Mouse (Mus musculus): ENCODE results near the gene Cyp2c55. TPM values are rescaled to one million over a fixed set of nuclear protein-coding genes. Genes with fewer than 3 reads are reported as not detected.

The Cyp2c55 gene
- total RNA-seq (2014; fragmentation: Nextera tagmentation) (35.5 and 41.6 TPM in 2 replicates), total RNA-seq (2017) (2.0 and 2.4 TPM in 2 replicates), polyA plus RNA-seq (2012) (0.28 and 0.37 TPM in 2 replicates)

DNA sequence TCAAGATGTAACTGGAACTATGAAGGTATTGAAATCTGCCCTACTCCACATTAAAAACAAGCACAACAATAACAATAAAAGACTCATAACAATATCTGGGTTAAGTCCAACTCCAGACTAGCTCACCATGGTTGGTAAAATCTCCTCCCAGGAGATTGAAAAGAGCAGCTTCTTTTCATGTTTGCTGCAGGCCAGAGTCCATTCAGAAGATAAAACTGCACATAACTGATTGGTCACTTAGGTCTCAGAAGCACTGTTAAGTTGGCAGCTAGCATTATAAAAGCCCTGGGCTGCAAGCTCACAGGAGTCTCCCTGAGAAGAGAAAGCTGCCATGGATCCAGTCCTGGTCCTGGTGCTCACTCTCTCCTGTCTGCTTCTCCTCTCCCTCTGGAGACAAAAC, at the start of gene Cyp2c55:
Gene Cyp2c55, plus strand, starts transcription at position 305 of the 400 bp plus-strand sequence.
- H3K27me3 ChIP-seq (ENCODE audit: insufficient read depth, low read length), result no peaks in the 10 kb centered on the region
- no peaks in the 10 kb centered on the region for H3K4me1 ChIP-seq (ENCODE audit: insufficient read depth, low read depth, low read length)
- DNase-seq (ENCODE audit: low spot score) (no peak), ATAC-seq (ENCODE audit: extremely low read depth, insufficient number of reproducible peaks, low FRiP score, poor library complexity, severe bottlenecking) (no peak)
- H3K4me3 ChIP-seq (ENCODE audit: low read depth, low read length), result no peak within 1 kb of the TSS
- TF ChIP-seq TAL1 (conservative IDR thresholded peaks at IDR 0.05; ENCODE audit: low read depth, low read length), result no peak
- no peak for TF ChIP-seq CTCF (IDR thresholded peaks at IDR 0.05; ENCODE audit: low read depth, low read length)
- TF ChIP-seq POLR2AphosphoS5 (IDR thresholded peaks at IDR 0.05; ENCODE audit: insufficient replicate concordance, low read depth, low read length), result no peak
- TF ChIP-seq GATA1 (IDR thresholded peaks at IDR 0.05; ENCODE audit: borderline replicate concordance, low read length), result no peak
- no peak for TF ChIP-seq GATA2 (IDR thresholded peaks at IDR 0.05; ENCODE audit: borderline replicate concordance, low read depth, low read length)
- no peaks in the 10 kb centered on the region for H3K9me3 ChIP-seq (replicated peaks)
- H3K36me3 ChIP-seq (replicated peaks), result no peaks in the 10 kb centered on the region

DNA sequence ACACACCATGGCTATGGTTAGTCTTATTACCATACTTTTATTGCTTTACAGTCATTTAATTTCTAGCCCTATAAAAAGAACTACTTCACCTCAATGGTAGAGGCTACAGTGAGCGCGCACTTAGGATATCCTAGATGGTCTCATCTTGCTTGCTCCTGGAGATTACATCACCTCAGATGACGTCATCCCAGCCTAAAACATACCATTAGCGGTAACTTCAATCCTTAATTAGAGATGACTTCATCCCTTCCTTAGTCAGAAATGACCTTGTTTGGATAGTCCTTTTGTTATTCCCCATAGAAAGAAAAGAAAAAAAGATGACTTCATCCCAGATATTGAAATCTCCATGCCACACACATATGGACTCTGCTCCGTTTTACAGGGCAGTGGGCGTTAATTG, 36.1 kb upstream of the Cyp2c55 start:
- no peak for TF ChIP-seq GATA1 (IDR thresholded peaks at IDR 0.05; ENCODE audit: borderline replicate concordance, low read length)
- no peak for TF ChIP-seq POLR2AphosphoS5 (IDR thresholded peaks at IDR 0.05; ENCODE audit: insufficient replicate concordance, low read depth, low read length)
- TF ChIP-seq GATA2 (IDR thresholded peaks at IDR 0.05; ENCODE audit: borderline replicate concordance, low read depth, low read length), result no peak
- Histone ChIP-seq H3K4me1 (ENCODE audit: insufficient read depth, low read depth, low read length) (no peaks in the 10 kb centered on the region; the same call in 1 of the 2 replicates), H3K9me3 (replicated peaks) (no peaks in the 10 kb centered on the region), H3K27me3 (ENCODE audit: insufficient read depth, low read length) (no peaks in the 10 kb centered on the region), H3K36me3 (replicated peaks) (peaks cover 61% of the 10 kb centered on the region), H3K4me3 (ENCODE audit: low read depth, low read length) (no peak overlapping the region)
- DNase-seq (ENCODE audit: low spot score) (no peak), ATAC-seq (ENCODE audit: extremely low read depth, insufficient number of reproducible peaks, low FRiP score, poor library complexity, severe bottlenecking) (no peak)

DNA sequence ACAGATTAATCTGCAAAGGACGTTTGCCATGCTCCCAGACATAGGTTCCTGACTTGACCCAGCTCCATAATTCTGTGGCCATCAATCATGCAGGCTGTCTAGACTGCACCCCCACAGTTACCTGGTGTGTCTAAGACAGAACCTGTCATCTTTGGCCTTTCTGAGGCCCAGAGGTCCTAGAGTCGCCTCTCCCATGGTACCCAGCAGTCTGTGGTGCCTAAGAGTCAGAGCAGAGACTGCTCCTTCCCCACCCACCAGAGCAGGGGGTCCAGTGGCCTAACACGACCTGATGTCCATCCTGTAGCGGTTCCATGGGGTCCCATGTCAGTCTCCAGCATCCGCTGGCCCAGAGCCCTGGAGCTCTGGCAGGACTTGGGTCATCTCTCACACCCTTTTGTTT, 34.2 kb upstream of the Cyp2c55 start:
- no peak for DNase-seq (ENCODE audit: low spot score)
- peaks cover 46% of the 10 kb centered on the region for H3K36me3 ChIP-seq (replicated peaks)
- H3K4me1 ChIP-seq (ENCODE audit: insufficient read depth, low read depth, low read length), result no peaks in the 10 kb centered on the region; the same call in 1 of the 2 replicates
- no peak for ATAC-seq (ENCODE audit: extremely low read depth, insufficient number of reproducible peaks, low FRiP score, poor library complexity, severe bottlenecking)
- H3K9me3 ChIP-seq (replicated peaks), result no peaks in the 10 kb centered on the region
- no peak overlapping the region for H3K4me3 ChIP-seq (ENCODE audit: low read depth, low read length)
- no peak for TF ChIP-seq GATA2 (IDR thresholded peaks at IDR 0.05; ENCODE audit: borderline replicate concordance, low read depth, low read length)
- TF ChIP-seq GATA1 (IDR thresholded peaks at IDR 0.05; ENCODE audit: borderline replicate concordance, low read length), result no peak
- no peak for TF ChIP-seq CTCF (IDR thresholded peaks at IDR 0.05; ENCODE audit: low read depth, low read length)
- no peak for TF ChIP-seq POLR2AphosphoS5 (IDR thresholded peaks at IDR 0.05; ENCODE audit: insufficient replicate concordance, low read depth, low read length)
- TF ChIP-seq TAL1 (conservative IDR thresholded peaks at IDR 0.05; ENCODE audit: low read depth, low read length), result no peak
- H3K27me3 ChIP-seq (ENCODE audit: insufficient read depth, low read length), result 0 out of 2 replicates have a peak, but pooled peaks cover 3% of the 10 kb centered on the region

DNA sequence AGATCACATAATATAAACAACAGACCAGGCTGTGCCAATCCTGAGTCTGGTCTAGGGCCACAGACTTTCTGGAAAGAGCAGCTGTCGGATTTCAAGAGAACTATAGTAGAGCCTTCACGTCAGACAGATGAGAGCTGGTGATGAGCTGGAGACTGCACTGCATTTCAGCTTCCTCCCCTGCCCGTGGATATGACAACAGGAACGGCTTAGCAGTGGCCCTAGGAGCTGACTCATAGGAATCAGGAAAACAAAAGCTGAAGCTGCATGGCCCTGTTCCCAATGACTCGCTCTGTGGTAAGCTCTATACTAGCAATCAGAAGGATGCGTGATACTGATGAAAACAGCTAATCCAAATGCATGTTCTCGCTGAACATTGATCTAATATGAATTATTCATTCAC, 33.2 kb upstream of the Cyp2c55 start:
- no peak overlapping the region for H3K4me3 ChIP-seq (ENCODE audit: low read depth, low read length)

DNA sequence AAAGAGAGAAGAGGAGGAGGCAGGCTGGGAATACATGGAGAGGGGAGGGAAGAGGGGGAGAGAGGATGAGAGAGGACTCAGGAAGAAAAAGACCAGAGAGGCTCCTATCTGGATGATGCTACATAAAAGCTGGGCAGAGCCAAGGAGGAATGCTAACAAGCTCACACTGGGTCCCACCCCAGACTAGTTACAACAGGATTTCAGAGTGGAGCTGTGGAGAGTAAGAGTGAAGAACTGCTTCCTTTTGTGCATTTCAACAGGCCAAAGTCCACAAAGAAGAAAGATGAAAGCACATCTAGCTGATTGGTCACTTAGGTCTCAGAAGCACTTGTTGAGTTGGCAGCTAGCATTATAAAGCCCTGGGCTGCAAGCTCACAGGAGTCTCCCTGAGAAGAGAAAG, 30.6 kb upstream of the Cyp2c55 start:
- no peaks in the 10 kb centered on the region; the same call in 1 of the 2 replicates for H3K4me1 ChIP-seq (ENCODE audit: insufficient read depth, low read depth, low read length)
- ATAC-seq (ENCODE audit: extremely low read depth, insufficient number of reproducible peaks, low FRiP score, poor library complexity, severe bottlenecking) (no peak), DNase-seq (ENCODE audit: low spot score) (no peak)
- peaks cover 10% of the 10 kb centered on the region for H3K27me3 ChIP-seq (ENCODE audit: insufficient read depth, low read length)
- H3K36me3 ChIP-seq (replicated peaks), result peaks cover 16% of the 10 kb centered on the region
- H3K4me3 ChIP-seq (ENCODE audit: low read depth, low read length), result no peak overlapping the region
- H3K9me3 ChIP-seq (replicated peaks), result no peaks in the 10 kb centered on the region
- no peak for TF ChIP-seq CTCF (IDR thresholded peaks at IDR 0.05; ENCODE audit: low read depth, low read length)
- no peak for TF ChIP-seq TAL1 (conservative IDR thresholded peaks at IDR 0.05; ENCODE audit: low read depth, low read length)

More for the DNA sequence above, 33.2 kb upstream of the Cyp2c55 start:
- 0 out of 2 replicates have a peak, but pooled peaks cover 3% of the 10 kb centered on the region for H3K27me3 ChIP-seq (ENCODE audit: insufficient read depth, low read length)
- 0 out of 2 replicates have a peak, but pooled peaks have one; percentile 38 for TF ChIP-seq POLR2AphosphoS5 (IDR thresholded peaks at IDR 0.05; ENCODE audit: insufficient replicate concordance, low read depth, low read length)
- TF ChIP-seq TAL1 (conservative IDR thresholded peaks at IDR 0.05; ENCODE audit: low read depth, low read length), result no peak
- ATAC-seq (ENCODE audit: extremely low read depth, insufficient number of reproducible peaks, low FRiP score, poor library complexity, severe bottlenecking) (no peak), DNase-seq (ENCODE audit: low spot score) (no peak)
- H3K9me3 ChIP-seq (replicated peaks), result no peaks in the 10 kb centered on the region
- peaks cover 39% of the 10 kb centered on the region for H3K36me3 ChIP-seq (replicated peaks)
- H3K4me1 ChIP-seq (ENCODE audit: insufficient read depth, low read depth, low read length), result no peaks in the 10 kb centered on the region; the same call in 1 of the 2 replicates

DNA sequence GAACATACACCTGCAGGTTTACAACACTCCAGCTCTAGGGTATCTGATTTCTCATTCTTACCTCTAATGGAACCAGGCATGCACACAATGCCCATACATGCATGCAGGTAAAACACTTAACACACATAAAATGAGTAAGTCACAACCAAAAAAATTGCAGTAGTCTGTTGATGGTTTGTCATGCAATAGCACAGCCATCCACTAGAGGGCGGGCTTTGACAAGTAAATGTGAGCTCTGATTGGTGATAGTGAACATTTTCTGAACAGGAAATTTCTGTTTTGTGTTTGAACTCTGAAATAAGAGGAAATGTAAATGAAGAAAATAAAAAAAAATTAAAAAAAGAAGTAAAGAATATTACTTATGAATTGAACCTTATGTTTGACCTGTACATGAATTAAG, 24.9 kb upstream of the Cyp2c55 start:
- H3K36me3 ChIP-seq (replicated peaks), result no peaks in the 10 kb centered on the region
- H3K4me3 ChIP-seq (ENCODE audit: low read depth, low read length), result no peak overlapping the region
- H3K27me3 ChIP-seq (ENCODE audit: insufficient read depth, low read length), result peaks cover 7% of the 10 kb centered on the region
- no peaks in the 10 kb centered on the region for H3K9me3 ChIP-seq (replicated peaks)
- ATAC-seq (ENCODE audit: extremely low read depth, insufficient number of reproducible peaks, low FRiP score, poor library complexity, severe bottlenecking) (no peak), DNase-seq (ENCODE audit: low spot score) (peak; percentile 14)
- no peak for TF ChIP-seq TAL1 (conservative IDR thresholded peaks at IDR 0.05; ENCODE audit: low read depth, low read length)
- peak; percentile 78 for TF ChIP-seq CTCF (IDR thresholded peaks at IDR 0.05; ENCODE audit: low read depth, low read length)
- TF ChIP-seq GATA2 (IDR thresholded peaks at IDR 0.05; ENCODE audit: borderline replicate concordance, low read depth, low read length), result no peak
- TF ChIP-seq POLR2AphosphoS5 (IDR thresholded peaks at IDR 0.05; ENCODE audit: insufficient replicate concordance, low read depth, low read length), result no peak
- no peak for TF ChIP-seq GATA1 (IDR thresholded peaks at IDR 0.05; ENCODE audit: borderline replicate concordance, low read length)
- no peaks in the 10 kb centered on the region for H3K4me1 ChIP-seq (ENCODE audit: insufficient read depth, low read depth, low read length)

DNA sequence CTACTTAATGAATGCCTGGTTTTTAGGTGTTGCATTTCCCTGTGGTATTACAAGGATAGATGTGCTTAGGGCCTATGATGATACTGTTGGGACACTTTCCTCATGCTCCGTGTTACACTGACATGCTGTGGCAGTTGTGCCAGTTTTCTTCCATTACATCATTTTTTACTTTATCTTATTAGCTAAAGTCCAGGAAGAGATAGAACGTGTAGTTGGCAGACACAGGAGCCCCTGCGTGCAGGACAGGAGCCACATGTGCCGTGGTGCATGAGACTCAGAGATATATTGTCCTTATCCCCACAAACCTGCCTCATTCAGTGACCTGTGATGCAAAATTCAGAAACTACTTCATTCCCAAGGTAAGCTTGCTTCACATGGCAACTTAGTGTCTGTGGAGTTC, 8.6 kb upstream of the Cyp2c55 start:
- H3K36me3 ChIP-seq (replicated peaks), result no peaks in the 10 kb centered on the region
- H3K4me3 ChIP-seq (ENCODE audit: low read depth, low read length), result no peak overlapping the region
- no peaks in the 10 kb centered on the region for H3K9me3 ChIP-seq (replicated peaks)
- DNase-seq (ENCODE audit: low spot score), result no peak
- no peaks in the 10 kb centered on the region for H3K27me3 ChIP-seq (ENCODE audit: insufficient read depth, low read length)
- no peak for TF ChIP-seq CTCF (IDR thresholded peaks at IDR 0.05; ENCODE audit: low read depth, low read length)
- no peak for TF ChIP-seq GATA1 (IDR thresholded peaks at IDR 0.05; ENCODE audit: borderline replicate concordance, low read length)
- no peak for TF ChIP-seq TAL1 (conservative IDR thresholded peaks at IDR 0.05; ENCODE audit: low read depth, low read length)
- TF ChIP-seq POLR2AphosphoS5 (IDR thresholded peaks at IDR 0.05; ENCODE audit: insufficient replicate concordance, low read depth, low read length), result no peak
- no peak for TF ChIP-seq GATA2 (IDR thresholded peaks at IDR 0.05; ENCODE audit: borderline replicate concordance, low read depth, low read length)
- no peak for ATAC-seq (ENCODE audit: extremely low read depth, insufficient number of reproducible peaks, low FRiP score, poor library complexity, severe bottlenecking)
- no peaks in the 10 kb centered on the region for H3K4me1 ChIP-seq (ENCODE audit: insufficient read depth, low read depth, low read length)

All from G1E (cell line).